Mouse (Mus musculus): ENCODE data around the gene Nsun4.

- TF ChIP-seq MYB (IDR thresholded peaks at IDR 0.05; ENCODE audit: low read depth, low read length), result no peak
- TF ChIP-seq GATA1 (IDR thresholded peaks at IDR 0.05; ENCODE audit: low read depth, low read length), result no peak
- no peak for TF ChIP-seq POLR2A (IDR thresholded peaks at IDR 0.05; ENCODE audit: control insufficient read depth in 1 of 2, insufficient read depth in 1 of 2, low read depth in 1 of 2, low read length in 2 of 2, poor library complexity in 1 of 2)
- TF ChIP-seq MEF2A (IDR thresholded peaks at IDR 0.05; ENCODE audit: extremely low read depth, insufficient replicate concordance, low read depth, low read length, poor library complexity, severe bottlenecking), result no peak
- TF ChIP-seq ELF1 (IDR thresholded peaks at IDR 0.05; ENCODE audit: low read depth, low read length), result no peak
- TF ChIP-seq CTCF (IDR thresholded peaks at IDR 0.05 in 2 of 3, conservative IDR thresholded peaks at IDR 0.05 in 1 of 3; ENCODE audit: control insufficient read depth in 1 of 3, insufficient read depth in 1 of 3, low read depth in 2 of 3, low read length in 3 of 3, poor library complexity in 1 of 3, severe bottlenecking in 1 of 3), result no peak
- TF ChIP-seq ZNF384 (IDR thresholded peaks at IDR 0.05; ENCODE audit: low read depth, low read length), result no peak
- no peak for TF ChIP-seq POLR2AphosphoS2 (IDR thresholded peaks at IDR 0.05; ENCODE audit: low read length)
- TF ChIP-seq EP300 (IDR thresholded peaks at IDR 0.05; ENCODE audit: low read depth in 1 of 2, low read length in 2 of 2), result no peak
- no peak for TF ChIP-seq KAT2A (conservative IDR thresholded peaks at IDR 0.05; ENCODE audit: low read depth, low read length)
- TF ChIP-seq ZKSCAN1 (IDR thresholded peaks at IDR 0.05; ENCODE audit: low read depth, low read length), result no peak
- TF ChIP-seq TBP (IDR thresholded peaks at IDR 0.05; ENCODE audit: low read depth, low read length), result no peak
- TF ChIP-seq SMC3 (IDR thresholded peaks at IDR 0.05; ENCODE audit: low read depth, low read length), result no peak
- TF ChIP-seq HCFC1 (IDR thresholded peaks at IDR 0.05; ENCODE audit: low read depth, low read length), result no peak
Observed at GRCm38 (mm10) chr4:116010186-116010585, 43.5 kb downstream of the Nsun4 start.

All from MEL (cell line).